Mouse (Mus musculus) urinary bladder, postnatal 4 days (tissue): ENCODE measurements around the gene Ulk3.

Experiments used
- DNase-seq, 2 experiments: peaks; one replicate each; pipeline ENCODE4 v3.0.0; 2021 to 2022; ENCODE audit warnings: low spot score in 2 of 2

Ulk3 gene

GRCm38 (mm10) chr9:57589224-57590126, at the start of gene Ulk3:
TSS of gene Ulk3 (plus strand) at chr9:57589452.
- DNase-seq: peak; percentile 78 to 84

DNA sequence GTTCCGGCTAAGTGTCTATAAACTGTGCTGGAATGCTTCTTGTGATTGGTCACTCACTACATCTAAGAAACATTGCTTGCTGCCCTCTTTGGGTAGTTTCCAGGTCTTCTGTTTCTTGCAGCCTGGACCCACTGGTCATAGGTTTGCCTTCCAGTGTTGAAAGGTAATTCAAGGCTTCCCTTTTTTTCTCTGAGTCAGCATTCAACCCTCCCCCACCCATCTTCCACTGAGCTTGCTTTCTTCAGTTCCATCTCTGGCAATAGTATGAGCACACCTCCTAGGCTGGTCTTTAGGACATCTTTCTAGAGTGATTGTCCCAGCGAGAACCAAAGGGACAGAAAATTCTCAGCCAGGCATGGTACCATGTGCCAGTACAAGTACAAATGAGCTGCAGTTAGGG, 49.7 kb upstream of the Ulk3 start:
- no peak for DNase-seq

- DNase-seq: no peak
Measured at GRCm38 (mm10) chr9:57541312-57541711, 47.9 kb upstream of the Ulk3 start.

GRCm38 (mm10) chr9:57543951-57544350, 45.3 kb upstream of the Ulk3 start:
- DNase-seq: no peak

DNA sequence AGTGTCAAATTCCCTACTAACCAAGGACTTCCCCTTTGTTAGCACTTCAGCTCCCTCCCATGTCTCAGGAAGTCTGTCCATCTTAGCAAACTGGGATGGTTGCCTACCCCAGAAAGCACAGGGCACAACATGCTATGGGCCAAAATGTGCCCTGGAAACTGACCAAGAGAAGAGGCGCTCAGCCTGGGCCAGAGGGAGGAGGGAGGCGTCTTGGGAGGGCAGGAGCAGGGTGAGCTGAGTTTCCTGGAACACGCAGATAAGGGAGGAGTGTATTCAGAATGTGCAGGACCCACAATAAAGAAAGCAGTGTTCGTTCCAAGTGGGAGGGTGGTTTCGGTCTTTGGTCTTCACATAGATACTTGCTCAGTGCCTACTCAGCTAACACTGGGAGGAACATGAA, 42.0 kb upstream of the Ulk3 start:
- DNase-seq: peak in 1 of 2 experiments; percentile 64

DNA sequence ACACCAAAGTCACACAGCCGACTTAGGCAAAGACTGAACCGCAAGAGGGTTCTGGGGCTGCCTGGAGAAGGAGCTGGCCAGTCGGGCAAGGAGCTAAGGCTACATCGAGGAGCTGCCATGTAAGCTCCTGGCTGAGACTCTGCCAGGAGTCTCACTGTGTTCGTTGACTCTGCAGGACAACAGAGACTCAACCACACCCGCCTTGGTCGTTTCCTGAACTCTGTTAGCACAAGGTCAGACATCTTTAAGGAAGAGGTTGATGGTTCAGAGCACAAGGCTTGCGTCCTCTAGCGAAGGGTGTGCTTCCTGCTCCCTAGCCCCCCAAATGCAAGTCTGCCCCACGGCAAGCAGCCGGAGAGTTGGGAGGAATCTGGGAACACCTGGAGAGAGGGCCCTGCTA, 41.4 kb upstream of the Ulk3 start:
- no peak for DNase-seq

DNA sequence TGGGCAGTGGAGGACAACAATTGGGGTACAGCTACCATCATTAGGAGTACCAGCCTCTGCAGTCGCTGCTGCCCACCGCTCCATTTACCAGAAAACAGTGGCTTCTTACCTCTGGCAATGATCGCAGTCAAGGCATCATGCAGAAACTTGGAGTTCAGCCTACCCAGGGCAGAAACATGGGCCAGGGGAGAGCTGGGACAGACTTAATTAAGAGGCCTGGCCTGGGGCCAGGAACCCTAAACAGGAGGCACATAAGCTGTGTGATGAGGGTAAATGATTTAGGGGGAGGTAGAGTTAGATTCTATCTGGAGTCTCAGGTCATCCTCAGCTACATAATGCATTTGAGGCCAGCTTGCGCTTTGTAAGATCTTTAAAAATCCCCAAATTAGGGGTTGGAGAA, 40.1 kb upstream of the Ulk3 start:
- DNase-seq: no peak

GRCm38 (mm10) chr9:57550126-57550862, 39.0 kb upstream of the Ulk3 start:
- no peak for DNase-seq

GRCm38 (mm10) chr9:57552139-57552887, 36.9 kb upstream of the Ulk3 start, which contains the start of gene Mpi:
TSS of gene Mpi (minus strand) at chr9:57552763.
- DNase-seq: peak in 1 of 2 experiments; percentile 54

DNA sequence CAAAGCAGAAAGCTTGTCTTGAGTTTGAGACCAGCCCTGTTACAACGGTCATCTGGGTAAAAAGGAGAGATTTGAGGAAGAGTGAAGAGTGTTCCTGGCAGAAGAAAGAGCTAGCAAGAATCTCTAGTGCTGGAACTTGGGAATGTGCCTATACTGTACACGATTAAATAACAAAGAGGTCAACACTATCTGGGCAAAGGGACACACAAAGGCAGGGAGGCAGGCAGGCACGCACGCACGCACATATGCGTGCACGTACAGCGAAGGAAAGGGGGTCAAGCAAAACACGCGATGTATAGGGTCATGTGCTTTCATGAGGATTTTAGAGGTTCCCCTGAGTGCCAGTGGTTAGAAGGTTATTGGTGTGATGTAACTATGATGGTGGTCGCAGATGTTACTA, 36.1 kb upstream of the Ulk3 start:
- DNase-seq: no peak

GRCm38 (mm10) chr9:57554753-57555152, 34.5 kb upstream of the Ulk3 start:
- no peak for DNase-seq

DNA sequence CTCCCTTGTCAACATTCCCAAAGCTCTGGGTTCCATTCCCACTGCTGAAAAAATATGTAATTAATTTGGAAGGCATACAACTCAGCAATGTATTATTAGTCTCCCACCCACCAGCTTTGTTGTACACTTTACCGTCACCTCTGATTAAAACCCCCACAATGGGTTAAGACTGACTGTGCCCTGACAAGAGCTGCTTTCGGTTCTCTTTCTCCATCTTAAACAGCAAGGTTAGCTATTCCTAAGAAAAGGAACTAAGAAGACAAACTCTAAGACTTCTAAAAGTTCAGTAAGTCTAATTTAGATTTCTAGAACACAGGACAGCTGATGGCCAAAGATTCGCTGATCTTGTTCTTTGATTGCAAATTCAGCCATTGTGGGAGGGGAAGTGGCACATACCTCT, 32.0 kb upstream of the Ulk3 start:
- no peak for DNase-seq

GRCm38 (mm10) chr9:57558625-57559024, 30.6 kb upstream of the Ulk3 start:
- DNase-seq: no peak

DNA sequence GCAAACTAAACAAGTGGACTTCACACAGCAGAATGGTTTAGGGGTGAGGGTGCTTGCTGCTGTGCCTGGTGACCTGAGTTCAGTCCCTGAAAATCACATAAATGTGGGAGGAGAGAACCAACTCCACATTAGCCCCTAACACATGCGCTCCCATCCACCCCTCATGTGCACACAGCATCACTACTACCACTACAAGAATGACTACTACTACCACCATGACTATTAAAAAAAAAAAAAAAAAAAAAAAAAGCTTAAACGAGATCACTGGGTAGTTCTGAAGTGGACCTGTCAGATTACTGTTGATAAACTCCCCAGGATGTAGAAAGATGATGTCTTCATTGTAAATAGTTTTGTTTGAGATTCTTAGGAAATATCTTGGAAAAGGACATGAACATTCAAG, 29.7 kb upstream of the Ulk3 start:
- DNase-seq: no peak

DNA sequence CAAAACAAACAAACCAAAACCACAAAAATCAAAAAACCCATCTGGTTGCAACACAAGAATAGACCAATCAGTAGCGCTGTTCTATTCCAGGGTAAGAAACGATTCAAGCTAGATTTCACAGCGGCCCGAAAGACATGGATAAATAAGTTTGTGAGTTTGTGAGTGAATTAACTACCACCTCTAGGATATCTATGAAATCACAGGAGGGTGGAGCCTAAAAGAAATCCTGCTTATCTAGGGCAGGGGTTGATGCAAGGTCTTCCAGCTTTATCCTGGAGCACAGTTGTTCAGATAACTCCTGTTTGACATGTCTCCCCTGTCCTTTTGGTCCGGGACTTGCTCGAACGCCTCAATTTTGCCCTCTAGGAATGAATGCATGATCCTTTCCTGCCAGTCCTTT, 29.0 kb upstream of the Ulk3 start:
- DNase-seq: no peak

GRCm38 (mm10) chr9:57560861-57561710, 28.2 kb upstream of the Ulk3 start, which contains the start of gene Scamp2:
TSS of gene Scamp2 (plus strand) at chr9:57560943.
- DNase-seq: peak; percentile 88 to 89

DNA sequence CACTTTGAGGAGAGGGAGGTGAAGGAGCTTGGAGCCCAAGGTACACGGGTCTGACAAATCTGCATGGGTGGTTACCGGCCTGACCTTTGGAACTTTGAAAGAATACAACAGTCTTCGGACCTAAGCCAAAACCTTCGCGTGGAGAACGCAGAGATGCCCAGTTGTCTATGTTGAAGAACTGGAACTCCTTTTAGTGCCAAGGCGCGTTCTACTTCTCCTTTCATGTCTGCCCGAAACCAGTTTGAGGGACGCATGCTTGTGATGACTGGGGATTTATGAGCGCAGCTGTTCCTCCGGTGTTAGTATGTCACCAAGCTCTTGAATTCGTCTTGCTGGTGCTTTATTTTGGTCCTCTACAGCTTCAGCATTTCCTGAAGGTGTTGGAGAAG, 27.5 kb upstream of the Ulk3 start:
- no peak for DNase-seq

GRCm38 (mm10) chr9:57562896-57563372, 26.3 kb upstream of the Ulk3 start:
- peak in 1 of 2 experiments; percentile 66 for DNase-seq

GRCm38 (mm10) chr9:57564609-57565008, 24.6 kb upstream of the Ulk3 start:
- no peak for DNase-seq

GRCm38 (mm10) chr9:57565741-57566221, 23.5 kb upstream of the Ulk3 start:
- DNase-seq: peak in 1 of 2 experiments; percentile 73

- DNase-seq: no peak
Measured at GRCm38 (mm10) chr9:57566846-57567245, 22.4 kb upstream of the Ulk3 start.
